Mouse (Mus musculus) liver, embryonic 13.5 days (tissue): ENCODE results near the gene Prrg4. TPM values are rescaled to one million over a fixed set of nuclear protein-coding genes. Genes with fewer than 3 reads are reported as not detected.
"Not testable (repeated sequence)": the region's sequence is repeated elsewhere in the genome, so short reads cannot be mapped to it uniquely, and the experiment has no call there.

Experiments
- ATAC-seq: fragments of 200-750 bp; cut with Nextera tagmentation; 2 replicates; pipeline ENCODE4 v1.8.0; 2017; ENCODE audit warnings: low read depth, mild to moderate bottlenecking, moderate number of reproducible peaks, moderate library complexity
- DNase-seq: peaks from one replicate; pipeline ENCODE4 v3.0.0; 2022
- H3K27ac ChIP-seq: fragments of 300-500 bp; sonication (generic); 2 replicates; pipeline ENCODE4 v1.5.1; 2015; ENCODE audit warnings: moderate library complexity, mild to moderate bottlenecking, inconsistent platforms
- H3K27me3 ChIP-seq: fragments of 300-500 bp; sonication (generic); 2 replicates; pipeline ENCODE4 v1.6.1; 2015; ENCODE audit warnings: mild to moderate bottlenecking, inconsistent platforms
- H3K36me3 ChIP-seq: fragments of 300-500 bp; sonication (generic); 2 replicates; pipeline ENCODE4 v1.6.1; 2015; ENCODE audit warnings: mild to moderate bottlenecking, inconsistent platforms
- H3K4me1 ChIP-seq: fragments of 300-500 bp; sonication (generic); replicated peaks from 2 replicates; pipeline ENCODE4 v1.6.1; 2015; ENCODE audit warnings: inconsistent platforms
- H3K4me2 ChIP-seq: fragments of 300-500 bp; sonication (generic); 2 replicates; pipeline ENCODE4 v1.6.1; 2015; ENCODE audit warnings: inconsistent platforms, mild to moderate bottlenecking, moderate library complexity
- H3K4me3 ChIP-seq: fragments of 300-500 bp; sonication (generic); replicated peaks from 2 replicates; pipeline ENCODE4 v1.5.1; 2015; ENCODE audit warnings: mild to moderate bottlenecking, inconsistent platforms
- H3K9ac ChIP-seq: fragments of 300-500 bp; sonication (generic); 2 replicates; pipeline ENCODE4 v1.6.1; 2015; ENCODE audit warnings: mild to moderate bottlenecking, inconsistent platforms
- H3K9me3 ChIP-seq: fragments of 300-500 bp; sonication (generic); replicated peaks from 2 replicates; pipeline ENCODE4 v1.6.1; 2016; ENCODE audit warnings: inconsistent platforms
- WGBS: fragments of 180-500 bp; shearing (Covaris S2); methylation state at CpG from one replicate; pipeline ENCODE4 v1.1.7; 2015; ENCODE audit not compliant: insufficient replicate concordance; 5-methylcytosine and 5-hydroxymethylcytosine counted together
- polyA plus RNA-seq: library from polyadenylated mRNA; unstranded; fragments of >200 nt; fragmentation: Nextera tagmentation; extraction: Ambion mirVana; gene quantifications from 2 replicates; pipeline ENCODE4 v1.2.1, GENCODE M21; 2015

Prrg4 gene
- 0.23 and 0.25 TPM in 2 replicates for polyA plus RNA-seq

DNA sequence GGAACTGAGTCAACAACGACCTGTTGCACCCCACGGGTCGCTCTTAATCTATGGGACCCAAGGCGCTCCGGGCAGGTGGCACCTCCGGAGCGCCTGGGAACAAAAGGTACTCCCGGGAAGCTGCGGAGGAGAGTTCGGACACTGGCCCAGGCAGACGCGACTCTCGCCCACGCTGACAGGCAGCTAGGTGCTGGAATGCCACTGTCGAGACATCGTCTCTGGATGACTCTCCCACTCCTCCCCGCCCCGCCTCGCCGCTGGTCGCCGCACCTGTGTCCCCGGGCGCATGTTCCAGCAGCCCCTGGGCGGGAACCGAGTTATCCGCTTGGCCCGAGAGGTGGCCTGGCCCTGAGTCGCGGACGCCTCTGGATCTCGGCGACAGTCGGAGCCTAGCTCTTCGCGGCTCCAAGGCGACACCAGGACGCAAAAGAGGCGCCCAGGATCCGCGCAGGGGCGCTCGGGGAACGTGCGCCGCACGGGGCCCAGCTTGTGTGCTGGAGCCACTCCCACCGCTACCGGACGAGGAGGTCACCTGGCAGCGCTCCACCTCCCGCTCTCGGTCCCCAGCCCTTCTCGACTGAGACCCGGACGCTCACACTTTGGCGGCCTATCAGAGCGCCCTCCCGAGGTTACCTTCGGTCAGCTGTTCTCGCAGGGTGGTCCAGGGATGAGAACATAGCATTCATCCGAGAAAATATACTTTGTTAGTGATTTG is at the start of gene Prrg4:
Gene Prrg4, minus strand, starts transcription at position 601 of the 715 bp plus-strand sequence.
- Histone ChIP-seq H3K36me3 (no peaks in the 10 kb centered on the region), H3K4me1 (peaks cover 12% of the 10 kb centered on the region), H3K9ac (peak within 1 kb of the TSS; percentile 43), H3K27ac (no peak within 1 kb of the TSS), H3K4me2 (peak within 1 kb of the TSS; percentile 79), H3K9me3 (no peaks in the 10 kb centered on the region), H3K27me3 (peaks cover 40% of the 10 kb centered on the region), H3K4me3 (peak within 1 kb of the TSS; percentile 55)
- WGBS, result 1% methylated on average over 62 of the region's 62 CpGs
- DNase-seq (peak; percentile 9), ATAC-seq (peak; percentile 65)

DNA sequence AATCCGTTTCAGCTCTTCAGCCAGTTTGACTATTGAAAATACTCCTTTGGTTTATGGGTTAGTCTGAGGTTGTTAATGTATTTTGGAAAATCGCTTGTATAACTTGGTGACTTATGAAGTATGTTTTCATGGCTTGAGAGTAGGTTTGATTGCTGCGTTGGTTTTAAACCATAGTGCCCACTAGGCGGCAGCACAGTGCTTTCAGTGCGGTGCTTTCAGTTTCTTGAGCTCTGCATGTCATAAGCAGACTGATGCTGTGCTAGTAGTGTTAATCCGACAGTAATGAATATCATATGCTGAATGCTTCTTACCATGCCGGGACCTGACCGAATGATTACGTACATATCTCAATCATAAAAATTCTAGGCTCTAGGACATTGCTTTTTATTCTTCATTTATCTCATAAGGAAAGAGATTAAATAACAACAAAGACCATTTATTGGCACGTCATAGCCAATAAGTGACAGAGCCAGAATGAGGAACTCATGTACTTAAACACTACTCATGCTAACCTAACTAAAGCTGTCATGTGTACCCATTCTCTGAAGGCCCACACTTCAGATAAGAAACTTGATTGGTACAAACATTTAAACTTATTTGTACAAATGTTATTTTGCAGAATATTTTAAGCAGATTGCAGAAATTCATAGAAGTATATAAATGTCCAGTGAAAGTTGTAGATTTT is 38.3 kb upstream of the Prrg4 start:
- Histone ChIP-seq H3K4me2 (no peak overlapping the region), H3K36me3 (no peaks in the 10 kb centered on the region), H3K27me3 (no peaks in the 10 kb centered on the region), H3K9ac (no peak overlapping the region), H3K4me1 (no peaks in the 10 kb centered on the region), H3K9me3 (no peaks in the 10 kb centered on the region), H3K27ac (no peak overlapping the region), H3K4me3 (no peak overlapping the region)
- 18% methylated on average over 10 of the region's 10 CpGs for WGBS
- peak; percentile 14 for DNase-seq
- ATAC-seq, result no peak

DNA sequence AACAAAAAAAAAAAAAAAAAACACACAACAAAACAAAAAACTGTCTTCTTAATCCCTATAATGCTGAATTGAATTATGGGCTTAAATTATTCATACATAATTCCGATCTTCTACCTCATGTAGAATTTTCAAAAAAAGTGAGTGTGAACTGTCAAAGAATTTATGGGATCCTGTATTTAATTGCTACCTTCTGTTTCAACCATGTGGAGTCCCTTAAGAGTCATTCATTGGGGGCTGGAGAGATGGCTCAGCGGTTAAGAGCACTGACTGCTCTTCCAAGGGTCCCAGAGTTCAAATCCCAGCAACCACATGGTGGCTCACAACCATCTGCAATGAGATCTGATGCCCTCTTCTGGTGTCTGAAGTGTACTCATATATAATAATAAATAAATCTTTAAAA is 37.7 kb upstream of the Prrg4 start:
- H3K4me2 ChIP-seq, H3K36me3 ChIP-seq, H3K27me3 ChIP-seq, H3K9me3 ChIP-seq, H3K27ac ChIP-seq, DNase-seq, H3K4me1 ChIP-seq, ATAC-seq, H3K9ac ChIP-seq, H3K4me3 ChIP-seq: not testable (repeated sequence)
- WGBS, result 49% methylated on average over 2 of the region's 2 CpGs

DNA sequence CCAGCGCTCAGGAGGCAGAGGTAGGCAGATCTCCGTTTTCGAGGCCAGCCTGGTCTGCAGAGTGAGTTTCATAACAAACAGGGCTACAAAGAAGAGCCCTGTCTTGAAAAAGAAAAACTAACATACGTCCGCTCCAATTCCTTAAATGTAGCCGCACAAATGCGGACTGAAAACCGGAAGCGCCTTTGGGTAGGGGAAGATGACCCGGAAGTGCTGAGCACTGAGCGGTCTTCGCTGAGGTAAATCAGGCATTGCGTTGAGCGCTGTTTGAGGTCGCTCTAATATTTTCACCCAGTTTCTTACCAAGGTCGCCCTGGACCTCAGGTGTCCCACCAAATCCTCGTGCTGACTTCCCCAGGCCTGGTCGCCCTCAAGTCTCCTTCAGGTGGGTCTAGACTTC is 36.4 kb upstream of the Prrg4 start:
- DNase-seq, result no peak
- WGBS, result 77% methylated on average over 18 of the region's 18 CpGs
- Histone ChIP-seq H3K36me3 (no peaks in the 10 kb centered on the region), H3K4me3 (no peak overlapping the region), H3K27me3 (no peaks in the 10 kb centered on the region), H3K4me1 (no peaks in the 10 kb centered on the region), H3K4me2 (no peak overlapping the region), H3K9me3 (no peaks in the 10 kb centered on the region), H3K9ac (no peak overlapping the region), H3K27ac (no peak overlapping the region)
- ATAC-seq, result no peak

DNA sequence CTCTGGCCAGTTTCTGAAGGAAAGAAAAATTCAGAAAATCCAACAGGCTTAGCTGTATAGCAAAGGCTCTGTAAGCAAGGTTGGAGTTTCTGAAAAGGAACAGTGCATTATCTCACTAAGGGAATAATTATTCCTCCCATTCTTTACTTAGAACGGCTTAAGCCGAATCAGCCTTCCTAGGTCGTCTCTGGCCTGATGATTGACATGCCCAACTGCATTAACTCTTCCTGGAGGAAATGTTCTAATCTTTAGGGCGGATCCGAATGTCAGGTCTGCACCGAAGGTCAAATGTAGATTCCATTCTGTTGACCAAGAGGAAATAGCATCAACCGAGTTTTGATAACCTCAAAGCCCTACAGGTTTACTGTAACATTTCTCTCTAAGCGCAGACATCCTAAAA is 29.1 kb upstream of the Prrg4 start:
- H3K4me2 ChIP-seq, result no peak overlapping the region
- 56% methylated on average over 8 of the region's 8 CpGs for WGBS
- H3K27me3 ChIP-seq, result no peaks in the 10 kb centered on the region
- ATAC-seq (no peak), DNase-seq (no peak)
- no peaks in the 10 kb centered on the region for H3K36me3 ChIP-seq
- no peaks in the 10 kb centered on the region for H3K4me1 ChIP-seq
- no peak overlapping the region for H3K9ac ChIP-seq
- H3K9me3 ChIP-seq, result no peaks in the 10 kb centered on the region
- no peak overlapping the region for H3K27ac ChIP-seq
- no peak overlapping the region for H3K4me3 ChIP-seq

DNA sequence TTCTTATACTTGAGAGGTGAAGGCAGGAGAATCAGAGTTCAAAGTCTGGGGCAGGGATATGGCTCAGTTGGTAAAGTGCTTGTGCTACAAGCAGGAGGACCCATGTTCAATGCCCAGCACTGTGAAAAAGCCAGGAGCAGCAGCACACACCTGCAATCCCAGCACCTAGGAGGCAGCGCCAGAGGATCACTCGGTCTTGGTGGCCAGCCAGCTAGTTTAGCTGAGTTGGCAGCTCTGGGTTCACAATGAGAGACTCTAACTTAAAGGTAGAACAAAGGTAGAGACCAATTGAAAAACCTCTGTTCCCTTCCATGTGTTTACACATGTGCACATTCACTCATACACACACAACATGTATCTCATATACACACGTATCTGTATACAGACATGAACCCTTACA is 19.4 kb upstream of the Prrg4 start:
- 61% methylated on average over 3 of the region's 3 CpGs for WGBS
- Histone ChIP-seq H3K36me3 (no peaks in the 10 kb centered on the region), H3K9me3 (no peaks in the 10 kb centered on the region), H3K9ac (no peak overlapping the region), H3K4me2 (no peak overlapping the region), H3K27ac (no peak overlapping the region), H3K4me3 (no peak overlapping the region), H3K27me3 (no peaks in the 10 kb centered on the region), H3K4me1 (no peaks in the 10 kb centered on the region)
- DNase-seq, result no peak
- no peak for ATAC-seq

DNA sequence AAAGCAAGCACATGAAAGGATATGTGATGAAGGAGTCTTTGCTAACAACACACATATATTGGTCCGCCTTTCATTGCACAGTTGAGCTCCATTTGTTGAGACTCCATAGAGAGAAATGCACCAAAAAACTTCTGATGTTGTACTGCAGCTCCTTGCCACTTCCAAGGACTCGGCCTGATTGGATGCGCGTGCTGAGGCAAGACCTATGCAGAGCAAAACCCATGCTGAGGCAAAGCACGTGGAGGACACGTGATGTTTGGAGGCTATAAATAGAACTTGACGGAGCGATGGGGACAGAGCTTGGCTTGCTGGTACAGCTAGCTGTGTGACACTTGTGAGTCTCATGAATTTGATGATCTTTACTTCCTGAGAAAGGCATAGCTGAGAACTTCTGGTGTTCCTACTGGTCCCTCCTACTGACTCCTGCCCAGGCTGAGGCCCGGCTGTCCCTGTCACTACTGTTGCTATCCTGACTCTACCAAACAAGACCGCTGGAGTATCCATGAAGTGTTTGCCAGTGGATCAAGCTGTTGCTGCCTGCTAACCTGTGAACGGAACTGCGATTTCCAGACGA is 17.7 kb upstream of the Prrg4 start, which contains the start of gene Ccdc73:
Gene Ccdc73, plus strand, starts transcription at position 524 of the 574 bp plus-strand sequence.
- no peaks in the 10 kb centered on the region for H3K36me3 ChIP-seq
- no peak within 1 kb of the TSS for H3K4me2 ChIP-seq
- DNase-seq, result no peak
- H3K4me1 ChIP-seq, result no peaks in the 10 kb centered on the region
- no peak for ATAC-seq
- WGBS, result 76% methylated on average over 13 of the region's 13 CpGs
- no peaks in the 10 kb centered on the region for H3K9me3 ChIP-seq
- no peak within 1 kb of the TSS for H3K27ac ChIP-seq
- H3K9ac ChIP-seq, result no peak within 1 kb of the TSS
- no peak within 1 kb of the TSS for H3K4me3 ChIP-seq
- no peaks in the 10 kb centered on the region for H3K27me3 ChIP-seq

DNA sequence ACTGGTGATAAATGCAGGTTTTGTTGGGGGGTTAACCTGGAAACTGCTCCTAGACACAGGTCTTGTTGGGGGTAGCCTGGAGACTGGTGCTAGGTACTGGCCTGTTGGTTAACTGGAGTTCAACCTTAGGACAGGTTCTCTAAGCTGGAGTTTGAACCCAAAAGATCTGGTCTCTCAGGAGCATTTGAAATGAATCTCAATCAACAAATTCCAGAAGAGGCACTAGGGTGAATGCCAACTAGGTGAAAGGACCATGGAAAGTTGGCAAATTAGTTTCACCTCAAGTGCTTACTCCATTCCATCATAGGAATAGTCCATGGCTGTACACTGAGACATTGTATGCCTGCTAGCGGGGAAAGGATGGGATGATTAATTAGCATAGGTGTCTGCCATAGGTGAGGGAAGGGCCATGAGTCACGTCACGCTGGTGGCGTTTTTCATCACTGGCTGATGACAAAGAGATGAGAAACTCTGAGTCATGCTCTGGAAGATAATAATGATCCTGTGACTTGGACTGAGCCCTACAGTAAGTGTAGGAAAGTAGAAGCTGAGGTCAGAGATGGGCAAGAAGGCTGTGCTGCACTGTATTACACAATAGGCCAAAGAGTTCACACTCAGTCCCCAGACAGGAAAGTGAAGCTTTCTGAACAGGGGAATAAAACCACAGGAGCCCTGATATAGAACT is 14.6 kb upstream of the Prrg4 start:
- ATAC-seq, result no peak
- Histone ChIP-seq H3K9ac (no peak overlapping the region), H3K4me3 (no peak overlapping the region), H3K27ac (no peak overlapping the region), H3K4me1 (no peaks in the 10 kb centered on the region), H3K36me3 (no peaks in the 10 kb centered on the region), H3K27me3 (no peaks in the 10 kb centered on the region), H3K9me3 (no peaks in the 10 kb centered on the region), H3K4me2 (no peak overlapping the region)
- DNase-seq, result no peak
- 59% methylated on average over 4 of the region's 4 CpGs for WGBS

DNA sequence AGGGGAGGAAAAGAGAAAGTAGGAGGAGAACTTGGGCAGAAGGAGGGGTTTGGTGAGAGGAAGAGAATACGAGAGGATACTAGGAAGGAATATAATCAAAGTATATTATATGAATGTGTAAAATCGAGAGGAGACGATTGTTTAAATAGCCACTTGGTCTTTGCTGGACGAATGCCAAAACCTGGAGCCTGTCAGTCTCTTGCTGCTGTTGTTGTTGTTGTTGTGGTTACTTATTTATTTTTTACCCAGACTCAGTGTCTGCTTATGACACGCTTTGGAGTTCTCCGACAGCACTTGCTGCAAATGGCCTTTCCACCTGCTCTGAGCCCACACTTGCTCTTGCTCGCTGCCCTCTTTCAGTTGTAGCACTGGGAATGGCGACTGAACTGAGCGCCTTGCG is 10.8 kb upstream of the Prrg4 start:
- no peak overlapping the region for H3K27ac ChIP-seq
- ATAC-seq, result no peak
- 73% methylated on average over 10 of the region's 10 CpGs for WGBS

DNA sequence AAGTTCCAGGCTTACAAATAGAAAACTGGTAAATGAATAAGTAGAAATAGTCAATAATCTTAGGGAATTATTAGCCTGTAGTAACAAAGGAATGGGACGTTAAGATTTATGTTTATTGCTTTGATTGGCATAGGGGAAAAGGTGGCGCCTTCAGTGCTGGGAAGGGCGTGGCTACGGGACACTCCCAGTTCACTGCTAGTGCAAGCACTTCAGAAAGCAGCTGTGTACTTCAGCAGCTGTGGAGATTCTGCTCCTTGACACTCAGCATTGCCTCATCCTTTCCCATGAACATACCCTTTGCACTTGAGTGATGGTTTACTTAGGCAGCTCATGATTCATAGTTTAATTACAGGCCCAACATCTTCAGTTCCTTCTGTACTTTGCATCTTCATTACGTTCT is 9.4 kb upstream of the Prrg4 start:
- 66% methylated on average over 5 of the region's 5 CpGs for WGBS
- no peak overlapping the region for H3K4me3 ChIP-seq
- no peaks in the 10 kb centered on the region for H3K9me3 ChIP-seq
- no peaks in the 10 kb centered on the region for H3K4me1 ChIP-seq
- DNase-seq (no peak), ATAC-seq (no peak)
- H3K36me3 ChIP-seq, result no peaks in the 10 kb centered on the region
- H3K27me3 ChIP-seq, result no peaks in the 10 kb centered on the region
- H3K27ac ChIP-seq, result no peak overlapping the region
- no peak overlapping the region for H3K9ac ChIP-seq
- no peak overlapping the region for H3K4me2 ChIP-seq

More for the DNA sequence above, 10.8 kb upstream of the Prrg4 start:
- Histone ChIP-seq H3K9ac (no peak overlapping the region), H3K4me2 (no peak overlapping the region), H3K27me3 (no peaks in the 10 kb centered on the region), H3K36me3 (no peaks in the 10 kb centered on the region), H3K4me1 (no peaks in the 10 kb centered on the region), H3K9me3 (no peaks in the 10 kb centered on the region), H3K4me3 (no peak overlapping the region)
- DNase-seq, result no peak

DNA sequence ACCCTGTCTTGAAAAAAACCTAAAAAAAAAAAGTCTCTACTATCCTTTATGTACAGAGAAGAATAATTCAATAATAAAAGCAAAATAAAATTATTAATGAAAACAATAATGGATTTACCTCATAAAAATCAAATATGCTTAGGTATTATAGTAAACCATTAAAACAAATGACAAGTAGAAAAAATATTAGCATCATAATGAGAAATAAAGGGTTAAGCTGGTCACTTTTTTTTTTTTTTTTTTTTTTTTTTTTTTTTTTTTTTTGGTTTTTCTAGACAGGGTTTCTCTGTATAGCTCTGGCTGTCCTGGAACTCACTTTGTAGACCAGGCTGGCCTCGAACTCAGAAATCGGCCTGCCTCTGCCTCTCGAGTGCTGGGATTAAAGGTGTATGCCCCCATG is 8.4 kb upstream of the Prrg4 start:
- H3K4me3 ChIP-seq, H3K4me2 ChIP-seq, DNase-seq, H3K9me3 ChIP-seq, H3K36me3 ChIP-seq, H3K27ac ChIP-seq, H3K4me1 ChIP-seq, H3K27me3 ChIP-seq, ATAC-seq, H3K9ac ChIP-seq: not testable (repeated sequence)
- WGBS, result 77% methylated on average over 3 of the region's 3 CpGs
